10 mouse cellular contexts compared by ENCODE assay signal in the genomic region with DNA sequence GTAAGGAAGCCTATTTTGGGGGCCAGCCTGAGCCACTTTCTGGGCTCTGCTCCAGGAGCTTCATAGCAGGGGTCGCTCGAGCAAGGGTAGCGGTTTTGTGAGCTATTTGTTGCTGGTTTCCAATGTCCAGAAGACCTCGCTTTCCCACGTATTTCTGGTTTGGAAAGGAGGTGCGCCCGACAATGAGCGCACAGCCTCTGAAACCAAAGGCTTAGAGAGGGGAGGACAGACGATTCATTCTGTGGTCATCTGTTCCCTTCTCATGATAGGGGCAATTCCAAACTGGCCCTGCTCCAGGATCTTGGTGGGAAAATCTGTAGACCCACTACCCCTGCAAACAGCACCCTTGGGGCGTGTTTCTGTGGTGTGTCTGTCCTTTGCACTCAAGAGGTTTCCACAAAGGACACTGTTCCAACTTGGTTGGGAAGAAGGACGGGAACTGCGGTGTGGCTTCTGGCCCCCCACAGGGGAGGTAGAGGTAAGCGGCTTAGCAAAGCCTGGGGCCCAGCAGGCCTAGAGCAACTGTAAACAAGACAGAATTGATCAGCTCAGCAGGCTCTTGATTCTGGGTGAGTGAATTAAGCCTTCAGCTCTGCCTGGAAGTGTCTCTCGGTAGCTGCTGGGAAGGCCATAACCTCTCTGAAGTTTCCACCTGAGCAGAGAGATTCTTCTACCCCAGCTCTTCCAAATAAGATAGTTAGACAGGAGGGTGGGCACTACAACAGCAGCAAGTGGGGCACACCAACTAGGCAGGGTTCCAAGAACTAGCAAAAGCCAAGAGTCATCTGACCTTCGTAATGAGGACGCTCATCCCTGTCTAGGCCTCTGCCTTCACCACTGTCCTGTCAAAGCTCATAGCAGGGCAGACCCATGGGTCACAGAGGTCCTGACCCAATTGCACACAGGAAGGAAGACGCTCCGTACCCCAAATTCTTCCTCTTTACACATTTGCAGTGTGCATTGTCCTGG.
DNase-seq lines count a peak whose midpoint lies in the region; ATAC-seq lines count a peak whose summit lies in the region.
"Had no signal": no experiment of that assay in that cellular context is flagged by ENCODE, and none has a peak within 500 bp of the region (broad histone marks: within the 10 kb centered on the region; RNA-seq: fewer than 3 reads in every experiment).

No protein-coding gene starts in this region.

- peak; percentile 5 for DNase-seq in hindbrain, embryonic 10.5 days (ENCODE audit: low spot score)
- DNase-seq in R1 (ENCODE audit: low read depth, low spot score) = peak; percentile 78
- peak; percentile 73 for DNase-seq in forebrain, embryonic 14.5 days (ENCODE audit: low spot score)
- DNase-seq in midbrain, embryonic 14.5 days = peak; percentile 69
- DNase-seq in yolk sac, embryonic 10.5 days (ENCODE audit: low spot score) = no peak
- DNase-seq in liver, embryonic 11.5 days (ENCODE audit: low spot score) = no peak
- no peak for DNase-seq in cerebellum, adult 11-12 months
- DNase-seq: kidney, adult 9 months had no signal

- ATAC-seq in hindbrain, embryonic 12.5 days (ENCODE audit: low FRiP score) = no peak
- peak; percentile 76 for ATAC-seq in forebrain, embryonic 14.5 days
- ATAC-seq in midbrain, embryonic 14.5 days (ENCODE audit: low FRiP score, low TSS enrichment) = peak; percentile 11; the same call in 1 of the 2 replicates
- no peak for ATAC-seq in liver, embryonic 11.5 days (replicated peaks; ENCODE audit: low FRiP score)

- H3K36me3 ChIP-seq in hindbrain, embryonic 10.5 days = no peaks in the 10 kb centered on the region
- H3K36me3 ChIP-seq in hindbrain, embryonic 12.5 days = no peaks in the 10 kb centered on the region
- H3K36me3 ChIP-seq in forebrain, embryonic 14.5 days (ENCODE audit: control insufficient read depth, insufficient read depth, low read length) = no peaks in the 10 kb centered on the region
- H3K36me3 ChIP-seq in midbrain, embryonic 14.5 days (ENCODE audit: control insufficient read depth, insufficient read depth, low read length) = no peaks in the 10 kb centered on the region
- H3K36me3 ChIP-seq in liver, embryonic 11.5 days (ENCODE audit: control insufficient read depth, insufficient read depth, low read length) = no peaks in the 10 kb centered on the region
- H3K36me3 ChIP-seq: heart, embryonic 15.5 days had no signal

- 31% methylated on average over 18 of the region's 18 CpGs for WGBS in hindbrain, embryonic 10.5 days
- WGBS in hindbrain, embryonic 12.5 days = 31% methylated on average over 18 of the region's 18 CpGs
- WGBS in forebrain, embryonic 14.5 days = 13% methylated on average over 18 of the region's 18 CpGs
- WGBS in midbrain, embryonic 14.5 days = 19% methylated on average over 18 of the region's 18 CpGs
- WGBS in liver, embryonic 11.5 days = 55% methylated on average over 18 of the region's 18 CpGs

- no peak overlapping the region for H3K4me2 ChIP-seq in hindbrain, embryonic 12.5 days (replicated peaks)
- 0 out of 2 replicates have a peak overlapping the region, but pooled peaks have one; percentile 2 for H3K4me2 ChIP-seq in forebrain, embryonic 14.5 days (ENCODE audit: low read length)
- H3K4me2 ChIP-seq in midbrain, embryonic 14.5 days (ENCODE audit: low read length) = no peak overlapping the region
- no peak overlapping the region for H3K4me2 ChIP-seq in liver, embryonic 11.5 days
- H3K4me2 ChIP-seq: heart, embryonic 15.5 days had no signal

- no peak overlapping the region for H3K9ac ChIP-seq in hindbrain, embryonic 12.5 days
- H3K9ac ChIP-seq in forebrain, embryonic 14.5 days (ENCODE audit: low read length) = no peak overlapping the region
- no peak overlapping the region; the same call in 1 of the 2 replicates for H3K9ac ChIP-seq in midbrain, embryonic 14.5 days (replicated peaks; ENCODE audit: low read length)
- no peak overlapping the region for H3K9ac ChIP-seq in liver, embryonic 11.5 days (ENCODE audit: low read depth, low read length)
- H3K9ac ChIP-seq: heart, embryonic 15.5 days had no signal

- peaks cover 11% of the 10 kb centered on the region; the same call in 1 of the 2 replicates for H3K4me1 ChIP-seq in hindbrain, embryonic 10.5 days (replicated peaks)
- H3K4me1 ChIP-seq in hindbrain, embryonic 12.5 days = peaks cover 6% of the 10 kb centered on the region; the same call in 1 of the 2 replicates
- peaks cover 7% of the 10 kb centered on the region; the same call in 1 of the 2 replicates for H3K4me1 ChIP-seq in forebrain, embryonic 14.5 days (ENCODE audit: control insufficient read depth, insufficient read depth, low read length)
- peaks cover 8% of the 10 kb centered on the region; the same call in 1 of the 2 replicates for H3K4me1 ChIP-seq in midbrain, embryonic 14.5 days (ENCODE audit: control insufficient read depth, insufficient read depth, low read length)
- no peaks in the 10 kb centered on the region for H3K4me1 ChIP-seq in liver, embryonic 11.5 days (replicated peaks; ENCODE audit: control insufficient read depth, insufficient read depth, low read length)
- H3K4me1 ChIP-seq: heart, embryonic 15.5 days had no signal

- no peaks in the 10 kb centered on the region for H3K9me3 ChIP-seq in hindbrain, embryonic 10.5 days
- no peaks in the 10 kb centered on the region for H3K9me3 ChIP-seq in hindbrain, embryonic 12.5 days (replicated peaks)
- no peaks in the 10 kb centered on the region for H3K9me3 ChIP-seq in forebrain, embryonic 14.5 days (replicated peaks; ENCODE audit: control insufficient read depth, low read length)
- no peaks in the 10 kb centered on the region for H3K9me3 ChIP-seq in midbrain, embryonic 14.5 days (ENCODE audit: control insufficient read depth, low read length)
- no peaks in the 10 kb centered on the region for H3K9me3 ChIP-seq in liver, embryonic 11.5 days (ENCODE audit: control insufficient read depth, low read length)
- H3K9me3 ChIP-seq: heart, embryonic 15.5 days had no signal

- H3K27me3 ChIP-seq in hindbrain, embryonic 10.5 days (ENCODE audit: insufficient read depth, poor library complexity, severe bottlenecking) = peaks cover 24% of the 10 kb centered on the region
- H3K27me3 ChIP-seq in hindbrain, embryonic 12.5 days = peaks cover 7% of the 10 kb centered on the region; the same call in 1 of the 2 replicates
- H3K27me3 ChIP-seq in forebrain, embryonic 14.5 days (replicated peaks; ENCODE audit: control insufficient read depth, insufficient read depth, low read length) = no peaks in the 10 kb centered on the region
- no peaks in the 10 kb centered on the region for H3K27me3 ChIP-seq in midbrain, embryonic 14.5 days (ENCODE audit: control insufficient read depth, insufficient read depth, low read length)
- no peaks in the 10 kb centered on the region for H3K27me3 ChIP-seq in liver, embryonic 11.5 days (replicated peaks; ENCODE audit: control insufficient read depth, insufficient read depth, low read length)
- H3K27me3 ChIP-seq: heart, embryonic 15.5 days had no signal

- H3K27ac ChIP-seq in hindbrain, embryonic 10.5 days = no peak overlapping the region
- no peak overlapping the region; the same call in 1 of the 2 replicates for H3K27ac ChIP-seq in hindbrain, embryonic 12.5 days
- H3K27ac ChIP-seq in forebrain, embryonic 14.5 days (ENCODE audit: low read depth, low read length) = peak overlapping the region; percentile 28
- H3K27ac ChIP-seq in midbrain, embryonic 14.5 days (replicated peaks; ENCODE audit: low read depth, low read length) = 0 out of 2 replicates have a peak overlapping the region, but pooled peaks have one; percentile 26
- H3K27ac ChIP-seq in liver, embryonic 11.5 days (ENCODE audit: low read depth, low read length) = no peak overlapping the region
- H3K27ac ChIP-seq: heart, embryonic 15.5 days had no signal

- no peak overlapping the region for H3K4me3 ChIP-seq in hindbrain, embryonic 10.5 days
- H3K4me3 ChIP-seq in hindbrain, embryonic 12.5 days = no peak overlapping the region
- no peak overlapping the region for H3K4me3 ChIP-seq in forebrain, embryonic 14.5 days (ENCODE audit: low read depth, low read length)
- H3K4me3 ChIP-seq in midbrain, embryonic 14.5 days (replicated peaks; ENCODE audit: low read depth, low read length) = no peak overlapping the region
- no peak overlapping the region for H3K4me3 ChIP-seq in liver, embryonic 11.5 days (ENCODE audit: low read depth, low read length)
- H3K4me3 ChIP-seq: heart, embryonic 15.5 days had no signal

Comparison
In these comparisons a context has a peak if more than half of its experiments do, and no peak if none do; other contexts are left out.
1. DNase-seq: peak in hindbrain, embryonic 10.5 days (single experiment), R1 (single experiment), forebrain, embryonic 14.5 days (single experiment) and midbrain, embryonic 14.5 days (single experiment); none in yolk sac, embryonic 10.5 days (single experiment), liver, embryonic 11.5 days (single experiment) and cerebellum, adult 11-12 months (single experiment).
2. H3K27ac ChIP-seq: peak in forebrain, embryonic 14.5 days (single experiment) and midbrain, embryonic 14.5 days (single experiment); none in hindbrain, embryonic 10.5 days (single experiment), hindbrain, embryonic 12.5 days (single experiment) and liver, embryonic 11.5 days (single experiment).
3. ATAC-seq: peak in forebrain, embryonic 14.5 days (single experiment) and midbrain, embryonic 14.5 days (single experiment); none in hindbrain, embryonic 12.5 days (single experiment) and liver, embryonic 11.5 days (single experiment).